Mouse (Mus musculus): ENCODE results near the gene Mesp1.

- TF ChIP-seq POLR2AphosphoS5 (IDR thresholded peaks at IDR 0.05; ENCODE audit: borderline replicate concordance, low read depth, low read length) = no peak
- no peak for TF ChIP-seq CTCF (IDR thresholded peaks at IDR 0.05 in 2 of 3, conservative IDR thresholded peaks at IDR 0.05 in 1 of 3; ENCODE audit: control insufficient read depth in 1 of 3, insufficient read depth in 1 of 3, low read depth in 2 of 3, low read length in 3 of 3, poor library complexity in 1 of 3, severe bottlenecking in 1 of 3)
Measured at GRCm38 (mm10) chr7:79813409-79813808, 19.8 kb upstream of the Mesp1 start.
